Mouse (Mus musculus): ENCODE results near the gene Itgb6. TPM values are rescaled to one million over a fixed set of nuclear protein-coding genes. Genes with fewer than 3 reads are reported as not detected.

The Itgb6 gene
- polyA plus RNA-seq, 1 experiment from 2014 or later = 0.06 TPM

DNA sequence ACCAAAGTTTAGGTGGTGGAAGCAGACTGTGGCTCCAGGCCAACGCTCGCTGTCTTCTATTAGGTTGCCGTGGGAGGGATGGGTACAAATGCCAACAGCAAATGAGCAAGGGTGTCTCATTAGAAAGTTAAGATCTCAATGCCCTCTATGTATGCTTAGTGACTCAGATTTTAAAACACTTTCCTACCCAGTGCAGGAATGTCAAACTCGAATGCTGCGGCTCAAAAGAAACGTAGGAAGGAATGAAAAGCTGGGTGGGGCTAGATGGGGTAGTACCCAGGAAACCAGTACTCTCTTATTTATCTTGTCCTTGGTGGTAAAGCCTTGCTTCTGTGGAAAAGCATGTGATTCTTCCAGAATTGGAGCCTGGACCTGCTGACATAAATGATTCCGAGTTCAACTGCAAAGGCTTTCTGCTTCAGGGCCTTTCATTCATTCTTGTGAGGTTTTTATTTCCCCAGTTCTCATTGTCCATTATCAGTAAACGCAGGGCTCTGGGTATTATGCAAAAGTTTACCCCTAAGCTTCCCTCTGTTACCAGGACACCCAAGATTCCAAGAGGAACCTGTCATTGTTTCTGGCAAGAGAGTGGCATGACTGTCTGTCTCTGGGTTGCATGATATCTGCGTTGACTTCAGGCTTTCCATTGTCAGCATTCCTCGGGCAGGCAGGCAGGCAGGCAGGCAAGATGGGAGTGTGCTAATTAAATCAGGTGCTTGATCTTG lies 82.7 kb downstream of the Itgb6 start:
- Histone ChIP-seq H3K36me3 (replicated peaks; ENCODE audit: insufficient read depth, low read length) (no peaks in the 10 kb centered on the region), H3K27ac (ENCODE audit: low read depth) (no peak overlapping the region), H3K27me3 (ENCODE audit: insufficient read depth, low read length) (no peaks in the 10 kb centered on the region), H3K4me2 (ENCODE audit: low read depth, low read length) (no peak overlapping the region), H3K4me1 (ENCODE audit: insufficient read depth) (no peaks in the 10 kb centered on the region), H3K9me3 (ENCODE audit: low read length) (no peaks in the 10 kb centered on the region), H3K9ac (replicated peaks) (no peak overlapping the region), H3K4me3 (ENCODE audit: low read depth, low read length) (no peak overlapping the region)
- DNase-seq = no peak
- ATAC-seq = no peak
- 75% methylated on average over 10 of the region's 10 CpGs for WGBS (ENCODE audit: insufficient replicate concordance)
- TF ChIP-seq CTCF (IDR thresholded peaks at IDR 0.05; ENCODE audit: low read depth) (no peak), EP300 (IDR thresholded peaks at IDR 0.05; ENCODE audit: low read depth) (no peak)

GRCm38 (mm10) chr2:60636910-60637761 lies 85.3 kb downstream of the Itgb6 start:
- Histone ChIP-seq H3K27me3 (ENCODE audit: insufficient read depth, low read length) (no peaks in the 10 kb centered on the region), H3K9me3 (ENCODE audit: low read length) (no peaks in the 10 kb centered on the region), H3K9ac (replicated peaks) (no peak overlapping the region), H3K4me1 (ENCODE audit: insufficient read depth) (no peaks in the 10 kb centered on the region), H3K4me3 (ENCODE audit: low read depth, low read length) (no peak overlapping the region), H3K4me2 (ENCODE audit: low read depth, low read length) (no peak overlapping the region), H3K27ac (ENCODE audit: low read depth) (no peak overlapping the region), H3K36me3 (replicated peaks; ENCODE audit: insufficient read depth, low read length) (no peaks in the 10 kb centered on the region)
- TF ChIP-seq EP300 (IDR thresholded peaks at IDR 0.05; ENCODE audit: low read depth) (no peak), CTCF (IDR thresholded peaks at IDR 0.05; ENCODE audit: low read depth) (no peak)
- 72% methylated on average over 20 of the region's 20 CpGs for WGBS (ENCODE audit: insufficient replicate concordance)
- DNase-seq (no peak), ATAC-seq (no peak)

- WGBS (ENCODE audit: insufficient replicate concordance) = 76% methylated on average over 3 of the region's 3 CpGs
- DNase-seq (no peak), ATAC-seq (no peak)
- H3K4me3 ChIP-seq (ENCODE audit: low read depth, low read length) = no peak overlapping the region
- no peak overlapping the region for H3K4me2 ChIP-seq (ENCODE audit: low read depth, low read length)
- TF ChIP-seq EP300 (IDR thresholded peaks at IDR 0.05; ENCODE audit: low read depth) = no peak
- no peak for TF ChIP-seq CTCF (IDR thresholded peaks at IDR 0.05; ENCODE audit: low read depth)
- no peak overlapping the region for H3K27ac ChIP-seq (ENCODE audit: low read depth)
- H3K36me3 ChIP-seq (replicated peaks; ENCODE audit: insufficient read depth, low read length) = no peaks in the 10 kb centered on the region
- no peaks in the 10 kb centered on the region for H3K27me3 ChIP-seq (ENCODE audit: insufficient read depth, low read length)
- no peak overlapping the region for H3K9ac ChIP-seq (replicated peaks)
- H3K4me1 ChIP-seq (ENCODE audit: insufficient read depth) = no peaks in the 10 kb centered on the region
- no peaks in the 10 kb centered on the region for H3K9me3 ChIP-seq (ENCODE audit: low read length)
These were observed 86.0 kb downstream of the Itgb6 start for GRCm38 (mm10) chr2:60636481-60636880.

GRCm38 (mm10) chr2:60636038-60636437 lies 86.4 kb downstream of the Itgb6 start:
- TF ChIP-seq CTCF (IDR thresholded peaks at IDR 0.05; ENCODE audit: low read depth) = no peak
- TF ChIP-seq EP300 (IDR thresholded peaks at IDR 0.05; ENCODE audit: low read depth) = no peak

DNA sequence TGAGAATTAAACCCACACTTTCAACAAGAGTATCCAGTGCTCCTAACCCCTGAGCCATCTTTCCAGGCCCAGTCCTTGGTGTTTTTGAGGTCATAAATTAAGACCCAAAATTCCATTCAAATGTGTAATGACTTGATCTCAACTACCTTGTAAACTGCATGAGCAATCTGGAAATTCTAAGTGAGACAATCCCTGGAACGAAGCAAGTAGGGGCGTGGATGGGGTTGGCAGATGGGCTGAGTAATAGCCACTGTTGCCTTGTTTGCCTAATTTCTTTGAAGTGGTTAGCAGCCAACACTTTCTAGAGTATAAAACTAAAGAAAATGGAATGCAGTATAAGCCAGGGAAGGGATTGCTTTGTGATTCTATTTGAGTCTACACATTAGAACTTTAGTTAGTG lies 89.7 kb downstream of the Itgb6 start:
- WGBS (ENCODE audit: insufficient replicate concordance) = 85% methylated on average over 2 of the region's 2 CpGs
- H3K4me2 ChIP-seq (ENCODE audit: low read depth, low read length) = no peak overlapping the region
- TF ChIP-seq CTCF (IDR thresholded peaks at IDR 0.05; ENCODE audit: low read depth) (no peak), EP300 (IDR thresholded peaks at IDR 0.05; ENCODE audit: low read depth) (no peak)

More at GRCm38 (mm10) chr2:60636038-60636437, 86.4 kb downstream of the Itgb6 start:
- DNase-seq (no peak), ATAC-seq (no peak)
- Histone ChIP-seq H3K36me3 (replicated peaks; ENCODE audit: insufficient read depth, low read length) (no peaks in the 10 kb centered on the region), H3K9ac (replicated peaks) (no peak overlapping the region), H3K4me2 (ENCODE audit: low read depth, low read length) (no peak overlapping the region), H3K4me3 (ENCODE audit: low read depth, low read length) (no peak overlapping the region), H3K27me3 (ENCODE audit: insufficient read depth, low read length) (no peaks in the 10 kb centered on the region), H3K9me3 (ENCODE audit: low read length) (no peaks in the 10 kb centered on the region), H3K4me1 (ENCODE audit: insufficient read depth) (no peaks in the 10 kb centered on the region), H3K27ac (ENCODE audit: low read depth) (no peak overlapping the region)
- 81% methylated on average over 6 of the region's 6 CpGs for WGBS (ENCODE audit: insufficient replicate concordance)

GRCm38 (mm10) chr2:60630304-60630703 lies 92.1 kb downstream of the Itgb6 start:
- ATAC-seq (no peak), DNase-seq (no peak)
- Histone ChIP-seq H3K27ac (ENCODE audit: low read depth) (no peak overlapping the region), H3K9me3 (ENCODE audit: low read length) (no peaks in the 10 kb centered on the region), H3K4me1 (ENCODE audit: insufficient read depth) (no peaks in the 10 kb centered on the region), H3K27me3 (ENCODE audit: insufficient read depth, low read length) (no peaks in the 10 kb centered on the region), H3K4me3 (ENCODE audit: low read depth, low read length) (no peak overlapping the region), H3K9ac (replicated peaks) (no peak overlapping the region), H3K36me3 (replicated peaks; ENCODE audit: insufficient read depth, low read length) (no peaks in the 10 kb centered on the region), H3K4me2 (ENCODE audit: low read depth, low read length) (no peak overlapping the region)
- no peak for TF ChIP-seq CTCF (IDR thresholded peaks at IDR 0.05; ENCODE audit: low read depth)
- 84% methylated on average over 2 of the region's 2 CpGs for WGBS (ENCODE audit: insufficient replicate concordance)

More for the DNA sequence above, 89.7 kb downstream of the Itgb6 start:
- no peak overlapping the region for H3K4me3 ChIP-seq (ENCODE audit: low read depth, low read length)
- no peak for ATAC-seq
- H3K27me3 ChIP-seq (ENCODE audit: insufficient read depth, low read length) = no peaks in the 10 kb centered on the region
- H3K36me3 ChIP-seq (replicated peaks; ENCODE audit: insufficient read depth, low read length) = no peaks in the 10 kb centered on the region
- H3K4me1 ChIP-seq (ENCODE audit: insufficient read depth) = no peaks in the 10 kb centered on the region
- no peak overlapping the region for H3K9ac ChIP-seq (replicated peaks)
- DNase-seq = no peak
- H3K27ac ChIP-seq (ENCODE audit: low read depth) = no peak overlapping the region
- no peaks in the 10 kb centered on the region for H3K9me3 ChIP-seq (ENCODE audit: low read length)

All from liver, postnatal 0 days (tissue).